Mouse (Mus musculus) olfactory bulb, adult 2 months (tissue): Measurements from ENCODE around the gene Metap2.

Experiments used
- CTCF ChIP-seq: fragments of 200-500 bp; IDR thresholded peaks from 2 replicates; pipeline ENCODE4 v1.5.1; 2012; ENCODE audit warnings: low read depth, mild to moderate bottlenecking, low read length, moderate library complexity; ENCODE audit not compliant: insufficient read depth
- POLR2A ChIP-seq: fragments of 200-500 bp; IDR thresholded peaks from 2 replicates; pipeline ENCODE4 v1.6.1; 2012; ENCODE audit warnings: mild to moderate bottlenecking, low read depth, low read length, moderate library complexity; ENCODE audit not compliant: insufficient read depth

DNA sequence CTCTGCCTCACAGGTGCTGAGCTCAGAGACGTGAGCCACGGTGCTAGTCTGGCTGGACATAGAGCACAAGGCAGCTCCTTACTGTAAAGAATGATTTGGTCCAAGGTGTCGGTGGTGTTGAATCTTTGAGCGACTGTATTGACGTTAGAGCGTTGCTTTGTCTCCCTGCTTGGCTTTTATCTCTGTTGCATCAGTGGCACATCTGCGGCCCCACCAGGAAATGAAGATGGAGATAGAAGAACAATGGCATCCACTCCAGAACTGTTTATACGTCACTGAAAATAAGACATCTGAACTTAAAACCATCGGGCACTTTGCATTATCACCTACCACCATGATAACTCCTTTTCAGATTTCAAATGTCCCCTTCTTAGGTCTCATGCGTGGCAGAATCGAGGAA, 3.0 kb upstream of the Metap2 start:
- no peak for TF ChIP-seq CTCF
- no peak for TF ChIP-seq POLR2A
